Mouse (Mus musculus) bone marrow macrophage, adult 2 months (primary cell): Measurements from ENCODE around the gene Gm28043. TPM values are rescaled to one million over a fixed set of nuclear protein-coding genes. Genes with fewer than 3 reads are reported as not detected.

ENCODE experiments used
- H3K27ac ChIP-seq: 2 replicates; pipeline ENCODE4 v1.5.1; 2012; ENCODE audit warnings: low read depth, low read length; ENCODE audit not compliant: insufficient read depth
- H3K4me1 ChIP-seq: 2 replicates; pipeline ENCODE4 v1.6.1; 2012; ENCODE audit warnings: low read length; ENCODE audit not compliant: control insufficient read depth, insufficient read depth
- H3K4me3 ChIP-seq: 2 replicates; pipeline ENCODE4 v1.5.1; 2012; ENCODE audit warnings: mild to moderate bottlenecking, low read length, moderate library complexity; ENCODE audit not compliant: insufficient read depth
- CTCF ChIP-seq: IDR thresholded peaks from 2 replicates; pipeline ENCODE4 v1.5.1; 2012; ENCODE audit warnings: low read depth, mild to moderate bottlenecking, low read length, moderate library complexity
- POLR2A ChIP-seq: IDR thresholded peaks from 2 replicates; pipeline ENCODE4 v1.6.1; 2012; ENCODE audit warnings: mild to moderate bottlenecking, low read depth, low read length, borderline replicate concordance
- polyA plus RNA-seq: library from polyadenylated mRNA; stranded (reverse); fragments of >200 nt; gene quantifications from 2 replicates; pipeline ENCODE4 v1.2.4, GENCODE M21; 2012; ENCODE audit not compliant: missing spikeins, insufficient read depth, insufficient read length

Gene Gm28043
- polyA plus RNA-seq, 1 experiment, result 2.8 TPM

GRCm38 (mm10) chr17:29719628-29720575, 105.2 kb downstream of the Gm28043 start:
- H3K27ac ChIP-seq, result no peak overlapping the region
- no peak overlapping the region for H3K4me3 ChIP-seq
- TF ChIP-seq POLR2A, result no peak
- TF ChIP-seq CTCF, result no peak

GRCm38 (mm10) chr17:29720755-29721365, 106.2 kb downstream of the Gm28043 start:
- Histone ChIP-seq H3K27ac (no peak overlapping the region), H3K4me1 (peaks cover 10% of the 10 kb centered on the region), H3K4me3 (no peak overlapping the region)
- TF ChIP-seq POLR2A, result no peak
- no peak for TF ChIP-seq CTCF

More at GRCm38 (mm10) chr17:29719628-29720575, 105.2 kb downstream of the Gm28043 start:
- peaks cover 10% of the 10 kb centered on the region for H3K4me1 ChIP-seq

GRCm38 (mm10) chr17:29724610-29725009, 109.9 kb downstream of the Gm28043 start:
- no peak for TF ChIP-seq CTCF
- no peak for TF ChIP-seq POLR2A
- Histone ChIP-seq H3K27ac (no peak overlapping the region), H3K4me3 (no peak overlapping the region), H3K4me1 (no peaks in the 10 kb centered on the region)

GRCm38 (mm10) chr17:29725027-29725620, 110.4 kb downstream of the Gm28043 start:
- Histone ChIP-seq H3K27ac (no peak overlapping the region), H3K4me3 (no peak overlapping the region), H3K4me1 (no peaks in the 10 kb centered on the region)
- TF ChIP-seq CTCF, result no peak
- TF ChIP-seq POLR2A, result no peak

- TF ChIP-seq CTCF, result no peak
- no peak for TF ChIP-seq POLR2A
- Histone ChIP-seq H3K27ac (no peak overlapping the region), H3K4me1 (no peaks in the 10 kb centered on the region), H3K4me3 (no peak overlapping the region)
These were observed 113.4 kb downstream of the Gm28043 start for GRCm38 (mm10) chr17:29728082-29728481.

- Histone ChIP-seq H3K4me1 (no peaks in the 10 kb centered on the region), H3K27ac (no peak overlapping the region), H3K4me3 (no peak overlapping the region)
- no peak for TF ChIP-seq POLR2A
- no peak for TF ChIP-seq CTCF
These were observed 116.0 kb downstream of the Gm28043 start for GRCm38 (mm10) chr17:29730510-29731265.

GRCm38 (mm10) chr17:29731266-29731952, 116.7 kb downstream of the Gm28043 start:
- no peak overlapping the region for H3K27ac ChIP-seq
- no peaks in the 10 kb centered on the region for H3K4me1 ChIP-seq
- no peak overlapping the region for H3K4me3 ChIP-seq
- TF ChIP-seq POLR2A, result no peak
- TF ChIP-seq CTCF, result no peak

GRCm38 (mm10) chr17:29731953-29732325, 117.3 kb downstream of the Gm28043 start:
- H3K4me1 ChIP-seq, result no peaks in the 10 kb centered on the region
- H3K4me3 ChIP-seq, result no peak overlapping the region
- no peak overlapping the region for H3K27ac ChIP-seq
- TF ChIP-seq POLR2A (no peak), CTCF (no peak)

GRCm38 (mm10) chr17:29732522-29732921, 117.8 kb downstream of the Gm28043 start:
- H3K27ac ChIP-seq, result no peak overlapping the region
- no peak overlapping the region for H3K4me3 ChIP-seq
- no peak for TF ChIP-seq POLR2A
- TF ChIP-seq CTCF, result no peak
- H3K4me1 ChIP-seq, result no peaks in the 10 kb centered on the region
